Mouse (Mus musculus) neural tube, embryonic 12.5 days (tissue): Measurements from ENCODE around the gene Rad51. TPM values are rescaled to one million over a fixed set of nuclear protein-coding genes. Genes with fewer than 3 reads are reported as not detected.
A peak's percentile ranks its signal among the peaks of the same experiment; 100 is the strongest.

ENCODE experiments used
- ATAC-seq: fragments of 200-750 bp; cut with Nextera tagmentation; 2 replicates; pipeline ENCODE4 v1.8.0; 2017; ENCODE audit warnings: low read depth, mild to moderate bottlenecking, moderate TSS enrichment, moderate library complexity; ENCODE audit not compliant: low FRiP score
- H3K27ac ChIP-seq: fragments of 300-500 bp; sonication (generic); 2 replicates; pipeline ENCODE4 v1.5.1; 2016
- H3K27me3 ChIP-seq: fragments of 300-500 bp; sonication (generic); replicated peaks from 2 replicates; pipeline ENCODE4 v1.6.1; 2016; ENCODE audit warnings: mild to moderate bottlenecking
- H3K36me3 ChIP-seq: fragments of 300-500 bp; sonication (generic); 2 replicates; pipeline ENCODE4 v1.6.1; 2016; ENCODE audit warnings: mild to moderate bottlenecking
- H3K4me1 ChIP-seq: fragments of 300-500 bp; sonication (generic); 2 replicates; pipeline ENCODE4 v1.6.1; 2016
- H3K4me2 ChIP-seq: fragments of 300-500 bp; sonication (generic); replicated peaks from 2 replicates; pipeline ENCODE4 v1.6.1; 2016; ENCODE audit warnings: mild to moderate bottlenecking
- H3K4me3 ChIP-seq: fragments of 300-500 bp; sonication (generic); 2 replicates; pipeline ENCODE4 v1.5.1; 2016
- H3K9ac ChIP-seq: fragments of 300-500 bp; sonication (generic); 2 replicates; pipeline ENCODE4 v1.6.1; 2016; ENCODE audit warnings: mild to moderate bottlenecking
- H3K9me3 ChIP-seq: fragments of 300-500 bp; sonication (generic); 2 replicates; pipeline ENCODE4 v1.6.1; 2016; ENCODE audit warnings: mild to moderate bottlenecking
- WGBS: fragments of 180-500 bp; shearing (Covaris S2); methylation state at CpG from one replicate; pipeline ENCODE4 v1.1.7; 2016; 5-methylcytosine and 5-hydroxymethylcytosine counted together
- polyA plus RNA-seq: library from polyadenylated mRNA; unstranded; fragments of >200 nt; fragmentation: Nextera tagmentation; extraction: Ambion mirVana; gene quantifications from 2 replicates; pipeline ENCODE4 v1.2.1, GENCODE M21; 2016

The Rad51 gene
- 31.9 and 34.0 TPM in 2 replicates for polyA plus RNA-seq

DNA sequence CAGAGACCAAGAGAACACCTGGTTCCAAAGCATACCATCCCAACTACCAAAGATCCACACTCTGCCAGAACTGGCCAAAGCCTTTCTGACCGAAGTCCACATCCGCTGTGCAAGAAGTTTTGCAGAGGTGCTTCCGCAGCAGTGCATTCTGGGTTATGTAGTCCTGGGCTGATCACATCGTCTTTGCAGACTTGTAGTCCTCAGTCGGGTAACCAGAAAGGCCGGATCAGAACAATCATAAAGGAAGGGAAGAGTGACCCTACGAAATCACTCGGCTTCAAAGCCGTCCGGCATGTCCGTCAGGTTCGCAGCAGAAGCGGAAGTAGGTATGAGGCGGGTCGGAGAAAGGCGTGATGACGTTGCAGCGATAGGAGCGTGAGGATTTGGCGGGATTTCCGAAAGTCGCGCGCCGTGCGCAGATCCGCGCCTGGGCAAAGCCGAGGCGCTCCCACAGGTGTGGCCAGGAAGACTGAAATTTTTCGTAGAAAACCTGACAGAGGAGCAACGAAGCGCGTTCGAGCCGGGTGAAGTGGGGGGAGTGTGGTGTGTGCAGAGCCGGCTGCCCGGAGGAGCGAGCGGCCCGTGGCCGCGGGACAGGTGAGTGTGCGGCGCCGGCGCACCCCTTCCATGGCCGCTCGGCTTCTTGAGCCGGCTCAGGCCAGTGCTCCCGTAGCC lies at the start of gene Rad51:
Gene Rad51 (plus strand): TSS at position 356 of the 675 bp plus-strand sequence.
- Histone ChIP-seq H3K27ac (no peak within 1 kb of the TSS), H3K9ac (peak within 1 kb of the TSS; percentile 67), H3K27me3 (no peaks in the 10 kb centered on the region), H3K4me3 (peak within 1 kb of the TSS; percentile 72), H3K36me3 (peaks cover 7% of the 10 kb centered on the region), H3K9me3 (no peaks in the 10 kb centered on the region), H3K4me2 (peak within 1 kb of the TSS; percentile 97), H3K4me1 (peaks cover 8% of the 10 kb centered on the region)
- under 1% methylated on average over 51 of the region's 51 CpGs for WGBS
- ATAC-seq = peak; percentile 89

GRCm38 (mm10) chr2:119072397-119072796 lies 40.2 kb upstream of the Rad51 start:
- H3K27ac ChIP-seq = no peak overlapping the region
- no peak overlapping the region for H3K9ac ChIP-seq
- no peak overlapping the region for H3K4me3 ChIP-seq
- H3K9me3 ChIP-seq = no peaks in the 10 kb centered on the region
- peaks cover 6% of the 10 kb centered on the region; the same call in 1 of the 2 replicates for H3K36me3 ChIP-seq
- H3K27me3 ChIP-seq = no peaks in the 10 kb centered on the region
- no peak overlapping the region for H3K4me2 ChIP-seq
- ATAC-seq = no peak
- H3K4me1 ChIP-seq = no peaks in the 10 kb centered on the region
- 98% methylated on average over 4 of the region's 4 CpGs for WGBS

DNA sequence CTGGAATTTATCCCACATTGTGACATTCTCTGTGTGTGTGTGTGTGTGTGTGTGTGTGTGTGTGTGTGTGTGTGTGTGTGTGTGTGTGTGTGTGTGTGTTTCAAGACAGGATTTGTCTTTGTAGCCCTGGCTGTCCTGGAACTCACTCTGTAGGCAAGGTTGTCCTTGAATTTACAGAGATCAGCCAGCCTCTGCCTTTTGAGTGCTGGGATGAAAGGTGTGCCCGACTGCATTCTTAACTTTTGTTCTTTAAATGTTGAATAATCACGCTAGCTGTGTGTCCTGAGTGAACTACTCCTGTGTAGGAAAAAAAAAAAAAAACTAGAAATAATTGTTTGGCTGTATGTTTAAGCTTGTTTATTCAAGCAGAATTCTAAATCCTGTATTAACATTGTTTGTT lies 26.4 kb upstream of the Rad51 start:
- Histone ChIP-seq H3K27me3 (no peaks in the 10 kb centered on the region), H3K9me3 (no peaks in the 10 kb centered on the region), H3K4me1 (no peaks in the 10 kb centered on the region), H3K27ac (no peak overlapping the region), H3K4me2 (no peak overlapping the region), H3K9ac (no peak overlapping the region), H3K36me3 (peaks cover 7% of the 10 kb centered on the region; the same call in 1 of the 2 replicates), H3K4me3 (no peak overlapping the region)
- ATAC-seq = no peak
- 93% methylated on average over 2 of the region's 2 CpGs for WGBS

DNA sequence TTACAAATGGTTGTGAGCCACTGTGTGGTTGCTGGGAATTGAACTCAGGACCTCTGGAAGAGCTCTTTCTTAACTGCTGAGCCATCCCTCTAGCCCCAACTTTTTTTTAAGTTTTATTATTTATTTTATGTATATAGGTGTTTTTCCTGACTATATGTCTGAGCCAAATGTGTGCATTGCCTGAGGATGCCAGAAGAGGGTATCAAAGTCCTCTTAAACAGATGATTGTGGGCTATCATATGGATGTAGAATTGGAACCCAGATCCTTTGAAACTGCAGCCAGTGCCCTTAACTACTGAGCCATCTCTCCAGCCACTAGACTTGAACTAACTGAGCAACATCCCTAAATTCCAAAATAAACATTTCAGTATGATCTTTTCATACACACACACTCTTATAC lies 11.0 kb upstream of the Rad51 start:
- Histone ChIP-seq H3K4me1 (no peaks in the 10 kb centered on the region), H3K9me3 (no peaks in the 10 kb centered on the region), H3K9ac (no peak overlapping the region), H3K27me3 (no peaks in the 10 kb centered on the region), H3K4me3 (no peak overlapping the region), H3K36me3 (peaks cover 29% of the 10 kb centered on the region), H3K27ac (no peak overlapping the region), H3K4me2 (no peak overlapping the region)
- no peak for ATAC-seq

GRCm38 (mm10) chr2:119106583-119106982 lies 6.0 kb upstream of the Rad51 start:
- no peak overlapping the region for H3K4me3 ChIP-seq
- no peaks in the 10 kb centered on the region for H3K9me3 ChIP-seq
- H3K4me1 ChIP-seq = no peaks in the 10 kb centered on the region
- H3K9ac ChIP-seq = no peak overlapping the region
- H3K36me3 ChIP-seq = peaks cover 26% of the 10 kb centered on the region
- no peak for ATAC-seq
- H3K27ac ChIP-seq = no peak overlapping the region
- WGBS = 89% methylated on average over 5 of the region's 5 CpGs
- H3K27me3 ChIP-seq = no peaks in the 10 kb centered on the region
- no peak overlapping the region for H3K4me2 ChIP-seq

DNA sequence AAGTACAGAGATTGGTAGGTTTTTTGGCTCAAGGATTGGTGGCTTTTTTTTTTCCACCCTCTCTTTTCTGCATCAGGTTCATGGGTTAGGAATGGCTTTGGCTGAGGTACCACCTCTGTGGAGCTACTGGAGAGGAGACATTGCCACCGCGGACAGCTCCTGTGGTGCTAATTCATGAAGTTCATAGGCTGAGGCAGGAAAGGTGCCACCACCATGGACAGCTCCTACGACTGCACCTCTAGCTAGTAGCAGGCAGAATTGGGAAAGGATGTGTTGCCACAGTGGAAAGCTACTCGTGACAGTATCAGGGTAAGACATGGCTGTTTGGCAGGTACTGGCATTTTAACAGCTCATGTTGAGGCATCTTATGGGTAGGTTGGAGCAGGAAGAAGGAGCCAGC lies 4.0 kb upstream of the Rad51 start:
- H3K27me3 ChIP-seq = no peaks in the 10 kb centered on the region
- H3K9me3 ChIP-seq = no peaks in the 10 kb centered on the region
- no peak overlapping the region for H3K4me3 ChIP-seq
- no peak overlapping the region for H3K4me2 ChIP-seq
- H3K9ac ChIP-seq = no peak overlapping the region
- WGBS = 70% methylated on average over 4 of the region's 4 CpGs
- no peak for ATAC-seq
- H3K4me1 ChIP-seq = peaks cover 7% of the 10 kb centered on the region
- H3K36me3 ChIP-seq = peaks cover 13% of the 10 kb centered on the region
- H3K27ac ChIP-seq = no peak overlapping the region

DNA sequence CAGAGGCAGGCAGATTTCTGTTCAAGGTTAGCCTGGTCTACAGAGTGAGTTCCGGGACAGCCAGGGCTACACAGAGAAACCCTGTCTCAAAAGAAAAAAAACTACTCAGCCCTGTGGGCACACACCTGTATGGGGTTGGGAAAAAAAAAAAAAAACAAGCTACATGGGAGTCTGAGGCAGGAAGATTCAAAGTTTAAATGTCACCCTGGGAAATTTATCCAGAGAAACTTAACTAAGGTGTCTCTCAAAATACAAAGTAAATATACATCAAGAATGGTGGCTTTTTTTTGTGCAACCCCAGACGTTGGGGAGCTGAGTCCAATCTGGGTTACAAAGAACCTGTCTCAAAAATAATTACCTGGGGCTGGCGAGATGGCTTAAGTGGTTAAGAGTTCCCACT lies 1.5 kb upstream of the Rad51 start:
- Histone ChIP-seq H3K9me3 (no peaks in the 10 kb centered on the region), H3K27me3 (no peaks in the 10 kb centered on the region), H3K4me3 (no peak overlapping the region), H3K4me2 (no peak overlapping the region), H3K9ac (no peak overlapping the region), H3K36me3 (peaks cover 10% of the 10 kb centered on the region), H3K27ac (no peak overlapping the region), H3K4me1 (peaks cover 8% of the 10 kb centered on the region)
- WGBS = 91% methylated on average over 3 of the region's 3 CpGs
- no peak for ATAC-seq

DNA sequence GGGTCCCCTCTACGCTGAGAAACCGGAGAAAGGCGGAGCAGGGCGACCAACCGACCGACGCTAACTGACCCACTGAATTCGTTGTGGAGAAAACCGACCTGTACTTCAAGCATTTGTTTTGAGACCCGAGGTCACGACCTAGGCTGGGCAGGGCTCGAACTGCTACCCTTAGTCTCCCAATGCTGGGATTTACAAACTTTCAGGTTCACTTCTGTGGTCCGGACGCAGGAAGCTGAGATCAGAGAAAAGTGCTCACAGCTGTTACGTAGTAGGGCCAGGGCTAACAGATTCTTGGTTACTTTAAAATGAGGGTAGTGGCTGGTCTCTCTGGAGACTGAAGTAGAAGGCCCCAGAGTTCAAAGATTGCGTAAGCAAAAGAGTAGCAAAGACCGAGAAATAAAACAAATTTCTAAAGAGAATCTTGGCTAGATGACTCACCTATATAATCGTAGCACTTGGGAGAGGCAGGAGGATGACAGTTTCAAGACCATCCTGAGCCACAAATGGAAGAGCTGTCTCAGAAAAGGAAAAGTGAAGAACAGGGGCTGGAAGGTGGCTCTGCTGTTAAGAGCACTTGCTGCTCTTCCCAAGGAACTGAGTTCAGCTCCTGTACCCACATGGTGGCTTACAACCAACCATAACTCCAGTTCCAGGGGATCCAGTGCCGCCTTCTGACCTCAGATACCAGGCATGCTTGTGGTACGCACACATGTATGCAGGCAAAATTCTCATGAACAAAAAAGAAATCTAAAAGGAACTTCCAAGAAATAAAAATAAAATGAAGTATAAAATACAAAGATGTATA lies 730 bp downstream of the Rad51 start:
- 16% methylated on average over 20 of the region's 20 CpGs for WGBS
- Histone ChIP-seq H3K27ac (no peak overlapping the region), H3K36me3 (peaks cover 7% of the 10 kb centered on the region; the same call in 1 of the 2 replicates), H3K4me1 (peaks cover 8% of the 10 kb centered on the region), H3K4me2 (peak overlapping the region; percentile 97), H3K9me3 (no peaks in the 10 kb centered on the region), H3K9ac (peak overlapping the region; percentile 67), H3K4me3 (peak overlapping the region; percentile 72), H3K27me3 (no peaks in the 10 kb centered on the region)
- peak; percentile 49; the same call in 1 of the 2 replicates for ATAC-seq

GRCm38 (mm10) chr2:119136346-119136898 lies 23.8 kb downstream of the Rad51 start:
- Histone ChIP-seq H3K4me3 (no peak overlapping the region), H3K36me3 (peaks cover 52% of the 10 kb centered on the region), H3K27ac (no peak overlapping the region), H3K9me3 (no peaks in the 10 kb centered on the region), H3K4me1 (no peaks in the 10 kb centered on the region), H3K27me3 (no peaks in the 10 kb centered on the region), H3K9ac (no peak overlapping the region), H3K4me2 (no peak overlapping the region)
- WGBS = 83% methylated on average over 5 of the region's 5 CpGs
- no peak for ATAC-seq

DNA sequence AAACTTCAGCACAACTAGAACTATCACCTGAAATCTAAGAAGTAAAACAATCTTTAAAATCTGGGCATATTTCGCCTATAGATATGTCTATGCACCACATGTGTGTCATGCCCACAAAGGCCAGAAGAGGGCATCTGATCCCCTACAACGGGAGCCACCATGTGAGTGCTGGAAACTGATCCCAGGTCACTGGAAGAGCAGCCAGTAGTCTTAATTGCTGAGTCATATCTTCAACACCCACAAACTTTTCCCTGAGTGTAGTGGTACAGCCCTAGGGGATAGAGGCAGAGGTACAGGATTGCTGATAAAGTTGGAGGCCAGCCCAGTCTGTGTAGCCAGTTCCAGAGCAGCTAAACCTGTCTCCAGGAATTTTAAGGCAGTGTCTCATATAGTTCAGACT lies 32.6 kb downstream of the Rad51 start:
- Histone ChIP-seq H3K27ac (no peak overlapping the region), H3K4me1 (no peaks in the 10 kb centered on the region), H3K36me3 (peaks cover 84% of the 10 kb centered on the region), H3K27me3 (no peaks in the 10 kb centered on the region), H3K9ac (no peak overlapping the region), H3K4me3 (no peak overlapping the region), H3K4me2 (no peak overlapping the region), H3K9me3 (no peaks in the 10 kb centered on the region)
- no peak for ATAC-seq
- WGBS = 94% methylated on average over 2 of the region's 2 CpGs

GRCm38 (mm10) chr2:119146435-119146834 lies 33.8 kb downstream of the Rad51 start:
- peaks cover 87% of the 10 kb centered on the region for H3K36me3 ChIP-seq
- H3K9ac ChIP-seq = no peak overlapping the region
- no peaks in the 10 kb centered on the region for H3K27me3 ChIP-seq
- H3K4me2 ChIP-seq = no peak overlapping the region
- H3K9me3 ChIP-seq = no peaks in the 10 kb centered on the region
- no peak overlapping the region for H3K4me3 ChIP-seq
- no peak for ATAC-seq
- H3K4me1 ChIP-seq = no peaks in the 10 kb centered on the region
- no peak overlapping the region for H3K27ac ChIP-seq
- 94% methylated on average over 6 of the region's 6 CpGs for WGBS

DNA sequence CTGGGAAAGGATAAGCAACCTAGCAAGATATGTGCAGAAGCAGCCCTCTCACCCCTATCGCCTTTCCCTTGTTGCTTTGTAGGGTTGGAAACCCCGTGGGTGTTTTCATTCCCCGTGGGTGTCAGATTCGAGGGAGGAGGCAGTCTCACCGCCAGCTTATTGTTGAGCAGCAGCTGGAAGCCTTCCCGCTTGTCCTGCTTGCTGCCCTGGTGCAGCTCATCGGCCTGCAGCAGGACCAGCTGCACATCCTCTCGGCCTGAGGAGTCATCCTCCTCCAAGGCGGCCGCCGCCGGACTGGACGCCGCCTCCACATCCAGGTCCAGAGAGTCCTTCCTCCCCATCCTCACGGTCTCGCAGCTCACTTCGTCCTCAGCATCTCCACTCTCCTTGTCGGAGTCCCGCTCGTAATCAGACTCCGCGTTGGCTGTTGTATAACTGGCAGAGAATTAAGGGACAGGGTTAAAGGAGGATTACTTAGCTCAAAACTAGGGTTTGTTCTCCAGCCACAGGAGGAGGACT lies 34.6 kb downstream of the Rad51 start:
- Histone ChIP-seq H3K9ac (no peak overlapping the region), H3K4me3 (no peak overlapping the region), H3K4me1 (no peaks in the 10 kb centered on the region), H3K4me2 (no peak overlapping the region), H3K27me3 (no peaks in the 10 kb centered on the region), H3K9me3 (no peaks in the 10 kb centered on the region), H3K36me3 (peaks cover 87% of the 10 kb centered on the region), H3K27ac (no peak overlapping the region)
- ATAC-seq = no peak
- 94% methylated on average over 22 of the region's 22 CpGs for WGBS
